Mouse (Mus musculus) lung, embryonic 16.5 days (tissue): Measurements from ENCODE around the gene Tff3. TPM values are rescaled to one million over a fixed set of nuclear protein-coding genes. Genes with fewer than 3 reads are reported as not detected.

Source experiments
- ATAC-seq: fragments of 200-750 bp; cut with Nextera tagmentation; 2 replicates; pipeline ENCODE4 v1.8.0; 2017; ENCODE audit warnings: low read depth, mild to moderate bottlenecking, moderate library complexity
- H3K27ac ChIP-seq: fragments of 300-500 bp; sonication (generic); 2 replicates; pipeline ENCODE4 v1.5.1; 2014; ENCODE audit warnings: mild to moderate bottlenecking, control low read depth, low read length
- H3K27me3 ChIP-seq: fragments of 300-500 bp; sonication (generic); 2 replicates; pipeline ENCODE4 v1.6.1; 2014; ENCODE audit warnings: low read depth, low read length, mixed read lengths; ENCODE audit not compliant: control insufficient read depth, insufficient read depth
- H3K36me3 ChIP-seq: fragments of 300-500 bp; sonication (generic); 2 replicates; pipeline ENCODE4 v1.6.1; 2014; ENCODE audit warnings: low read length; ENCODE audit not compliant: control insufficient read depth, insufficient read depth
- H3K4me1 ChIP-seq: fragments of 300-500 bp; sonication (generic); replicated peaks from 2 replicates; pipeline ENCODE4 v1.6.1; 2014; ENCODE audit warnings: low read length, mixed read lengths; ENCODE audit not compliant: control insufficient read depth, insufficient read depth
- H3K4me2 ChIP-seq: fragments of 300-500 bp; sonication (generic); 2 replicates; pipeline ENCODE4 v1.6.1; 2014; ENCODE audit warnings: low read depth, low read length, control low read depth
- H3K4me3 ChIP-seq: fragments of 300-500 bp; sonication (generic); 2 replicates; pipeline ENCODE4 v1.5.1; 2014; ENCODE audit warnings: mild to moderate bottlenecking, low read length, control low read depth
- H3K9ac ChIP-seq: fragments of 300-500 bp; sonication (generic); 2 replicates; pipeline ENCODE4 v1.6.1; 2014; ENCODE audit warnings: low read length, control low read depth
- H3K9me3 ChIP-seq: fragments of 300-500 bp; sonication (generic); 2 replicates; pipeline ENCODE4 v1.6.1; 2016; ENCODE audit warnings: low read length; ENCODE audit not compliant: control insufficient read depth
- WGBS: fragments of 180-500 bp; shearing (Covaris S2); extraction: QIAGEN DNeasy Blood & Tissue Kit; methylation state at CpG from one replicate; pipeline ENCODE4 v1.1.7; 2014; 5-methylcytosine and 5-hydroxymethylcytosine counted together
- polyA plus RNA-seq: library from polyadenylated mRNA; unstranded; fragments of >200 nt; fragmentation: Nextera tagmentation; extraction: Ambion mirVana; gene quantifications from 2 replicates; pipeline ENCODE4 v1.2.1, GENCODE M21; 2015

Tff3 gene
- polyA plus RNA-seq, 1 experiment from 2014 or later, result 0.58 TPM

DNA sequence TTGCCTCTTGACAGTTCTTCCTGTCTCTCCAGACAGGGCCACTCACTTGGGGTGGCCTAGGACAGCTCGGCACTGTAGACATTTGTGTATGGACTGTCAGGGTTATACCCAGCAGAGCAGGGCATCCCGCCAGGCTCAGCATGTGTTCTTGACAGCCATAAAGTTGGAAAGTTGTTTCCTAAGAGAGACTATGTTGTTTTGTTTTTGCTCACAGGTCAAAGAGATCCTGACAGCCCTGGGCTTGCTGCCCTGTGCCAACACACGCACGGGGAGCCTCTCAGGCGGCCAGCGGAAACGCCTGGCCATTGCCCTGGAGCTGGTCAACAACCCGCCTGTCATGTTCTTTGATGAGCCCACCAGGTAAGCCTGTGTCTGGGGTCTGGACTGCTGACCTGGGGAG lies 25.6 kb downstream of the Tff3 start:
- no peaks in the 10 kb centered on the region for H3K4me1 ChIP-seq
- H3K27ac ChIP-seq, result no peak overlapping the region
- no peaks in the 10 kb centered on the region for H3K27me3 ChIP-seq
- WGBS, result 73% methylated on average over 8 of the region's 8 CpGs
- H3K9me3 ChIP-seq, result no peaks in the 10 kb centered on the region
- no peak overlapping the region for H3K4me3 ChIP-seq
- no peak overlapping the region for H3K4me2 ChIP-seq
- no peak overlapping the region for H3K9ac ChIP-seq
- no peak for ATAC-seq
- no peaks in the 10 kb centered on the region for H3K36me3 ChIP-seq

DNA sequence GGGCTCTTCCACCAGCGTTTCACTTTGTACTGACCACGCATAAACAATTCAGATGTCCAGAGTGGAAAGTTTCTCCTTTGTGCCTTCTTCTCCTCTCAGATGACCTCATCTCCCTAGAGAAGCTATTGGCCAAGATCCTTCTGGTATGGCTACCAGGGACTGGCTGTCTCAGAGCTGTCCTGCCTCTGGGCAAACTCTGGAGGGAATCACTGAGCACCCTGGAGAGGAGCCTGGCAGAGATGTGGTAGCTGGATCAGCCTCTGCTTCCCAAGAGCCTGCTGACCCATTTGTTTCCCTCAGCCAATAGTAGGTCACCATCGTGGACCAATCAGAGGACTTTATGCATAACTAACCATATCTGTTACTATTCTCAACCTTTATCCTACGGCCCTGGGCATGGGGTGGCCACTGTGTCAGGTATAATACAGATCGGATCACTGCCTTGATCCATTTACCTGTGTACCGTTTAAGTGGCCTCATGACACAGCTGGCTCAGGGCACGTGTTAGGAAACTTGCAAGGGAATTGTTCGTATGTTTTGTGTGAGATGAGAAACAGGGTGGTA lies 26.4 kb downstream of the Tff3 start:
- no peaks in the 10 kb centered on the region for H3K4me1 ChIP-seq
- H3K9me3 ChIP-seq, result no peaks in the 10 kb centered on the region
- WGBS, result 86% methylated on average over 8 of the region's 8 CpGs
- no peak overlapping the region for H3K27ac ChIP-seq
- H3K4me3 ChIP-seq, result no peak overlapping the region
- no peak for ATAC-seq
- no peak overlapping the region for H3K4me2 ChIP-seq
- H3K27me3 ChIP-seq, result no peaks in the 10 kb centered on the region
- no peaks in the 10 kb centered on the region for H3K36me3 ChIP-seq
- H3K9ac ChIP-seq, result no peak overlapping the region

DNA sequence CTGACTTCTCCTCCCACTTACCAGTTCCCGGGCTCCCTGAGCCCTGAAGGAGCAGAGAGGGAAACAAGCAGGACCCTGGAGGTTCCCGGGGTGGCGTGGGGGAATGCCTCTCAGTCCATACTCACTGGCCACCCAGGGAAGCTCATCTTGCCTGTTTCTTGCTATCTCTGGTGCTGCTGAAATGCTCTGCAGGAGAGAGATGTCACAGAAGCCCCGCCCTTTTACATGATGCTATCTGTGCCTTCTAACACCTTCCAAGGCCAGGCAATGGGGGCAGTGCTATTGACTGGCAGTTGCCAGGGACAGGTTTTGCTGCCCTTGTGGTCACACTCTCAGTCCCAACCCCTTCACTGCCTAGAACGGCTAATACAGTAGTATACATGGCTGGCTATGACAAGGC lies 30.7 kb downstream of the Tff3 start:
- ATAC-seq, result no peak
- 61% methylated on average over 5 of the region's 5 CpGs for WGBS
- H3K36me3 ChIP-seq, result no peaks in the 10 kb centered on the region
- H3K4me2 ChIP-seq, result no peak overlapping the region
- no peak overlapping the region for H3K27ac ChIP-seq
- no peaks in the 10 kb centered on the region for H3K4me1 ChIP-seq
- no peak overlapping the region for H3K4me3 ChIP-seq
- H3K9me3 ChIP-seq, result no peaks in the 10 kb centered on the region
- no peak overlapping the region for H3K9ac ChIP-seq
- no peaks in the 10 kb centered on the region for H3K27me3 ChIP-seq

DNA sequence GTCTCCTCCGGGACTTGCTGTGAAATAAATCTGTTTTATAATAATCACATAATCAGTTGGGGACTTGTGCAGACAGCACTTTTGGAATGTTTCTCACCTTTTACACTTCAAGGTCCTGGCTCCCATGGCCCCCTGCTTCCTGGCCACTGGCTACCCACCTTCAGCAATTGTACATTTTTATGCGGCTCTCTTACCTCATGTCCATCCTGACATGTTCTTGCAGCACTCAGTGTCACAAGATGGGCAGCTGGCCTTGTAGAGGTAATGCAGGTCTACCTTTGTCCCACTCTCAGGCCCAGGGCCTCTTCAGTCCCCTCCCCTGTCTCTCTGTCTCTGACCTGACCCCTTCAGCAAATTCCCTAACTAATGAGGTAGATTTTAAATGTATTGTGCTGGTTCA lies 32.6 kb downstream of the Tff3 start:
- ATAC-seq, result no peak
- WGBS, result 92% methylated on average over 2 of the region's 2 CpGs
- Histone ChIP-seq H3K4me1 (no peaks in the 10 kb centered on the region), H3K4me2 (no peak overlapping the region), H3K27ac (no peak overlapping the region), H3K9me3 (peaks cover 4% of the 10 kb centered on the region; the same call in 1 of the 2 replicates), H3K27me3 (no peaks in the 10 kb centered on the region), H3K4me3 (no peak overlapping the region), H3K36me3 (0 out of 2 replicates have a peak, but pooled peaks cover 2% of the 10 kb centered on the region), H3K9ac (no peak overlapping the region)

DNA sequence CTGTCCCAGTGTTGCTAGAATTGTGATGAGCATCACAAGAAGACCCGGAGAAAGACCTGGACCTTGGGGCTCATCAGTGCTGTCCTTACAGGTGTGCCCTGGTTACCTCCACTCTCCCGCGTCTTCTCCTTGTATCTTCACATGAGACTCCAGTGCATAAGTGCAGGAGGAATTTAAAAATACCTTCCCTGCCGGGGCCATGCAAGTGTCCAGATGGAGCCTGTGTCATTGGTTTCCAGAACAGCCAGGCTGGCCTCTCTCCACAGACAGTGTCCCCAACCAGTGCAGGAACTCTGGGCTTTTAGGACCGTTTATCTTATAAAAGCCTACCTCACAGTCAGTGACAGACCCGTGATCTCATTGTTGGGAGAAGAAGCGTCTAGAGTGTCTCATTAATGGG lies 33.9 kb downstream of the Tff3 start:
- ATAC-seq, result no peak
- Histone ChIP-seq H3K27ac (no peak overlapping the region), H3K4me2 (no peak overlapping the region), H3K36me3 (0 out of 2 replicates have a peak, but pooled peaks cover 2% of the 10 kb centered on the region), H3K27me3 (no peaks in the 10 kb centered on the region), H3K9ac (no peak overlapping the region), H3K4me1 (peaks cover 1% of the 10 kb centered on the region), H3K9me3 (peaks cover 4% of the 10 kb centered on the region; the same call in 1 of the 2 replicates), H3K4me3 (no peak overlapping the region)
- WGBS, result 69% methylated on average over 7 of the region's 7 CpGs

DNA sequence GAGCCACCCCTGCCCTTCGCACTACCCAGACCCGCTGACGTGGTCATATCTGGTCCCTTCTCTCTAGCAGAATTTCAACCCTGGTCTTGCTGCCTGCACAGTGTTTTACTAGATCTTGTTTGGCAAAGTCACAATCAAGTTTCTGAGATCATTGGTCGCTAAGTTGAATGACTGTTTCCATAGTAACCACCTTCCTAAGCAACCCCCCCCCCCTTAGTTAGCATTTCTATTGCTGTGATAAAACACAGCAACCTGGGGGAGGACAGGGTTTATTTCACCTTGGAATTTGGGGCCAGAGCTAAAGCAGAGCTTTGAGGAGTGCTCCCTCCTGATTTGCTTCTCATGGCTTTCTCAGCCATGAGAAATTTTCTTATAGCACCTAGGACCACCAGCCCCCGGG lies 34.7 kb downstream of the Tff3 start:
- no peak overlapping the region for H3K4me2 ChIP-seq
- WGBS, result 65% methylated on average over 5 of the region's 5 CpGs

DNA sequence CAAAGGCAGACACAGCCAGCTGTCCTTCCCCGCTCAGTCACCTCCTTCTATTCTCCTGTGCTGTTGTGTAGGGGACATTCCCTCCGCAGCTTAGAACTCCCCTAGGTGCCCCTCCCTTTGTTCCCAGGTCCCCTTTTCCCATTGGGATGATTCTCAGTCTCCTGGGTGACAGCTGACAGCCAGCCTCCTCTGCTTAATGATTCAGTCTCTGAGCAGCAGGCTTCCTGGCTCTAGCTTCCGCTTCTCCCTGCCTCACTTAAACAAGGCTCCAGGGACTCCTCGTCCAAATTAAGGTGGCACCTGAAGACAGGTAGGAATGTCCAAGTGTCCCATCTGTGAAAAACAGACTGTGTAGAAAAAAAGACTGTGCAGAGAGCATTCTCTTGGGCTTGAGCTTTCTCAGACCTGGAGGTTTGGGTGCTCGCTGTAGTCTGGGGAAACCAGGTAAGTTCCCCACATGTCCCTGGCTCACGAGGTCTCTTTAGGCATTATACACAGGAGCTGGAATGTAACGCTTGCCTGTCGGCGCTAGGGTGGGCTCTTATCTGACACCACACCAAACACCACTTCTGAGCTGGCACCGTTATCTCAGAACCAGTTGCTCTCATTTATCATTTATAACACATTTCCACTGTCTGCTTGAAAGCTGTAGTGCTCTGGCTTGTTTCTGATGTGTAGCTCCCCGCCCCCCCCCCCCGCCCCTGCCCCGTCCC lies 38.3 kb downstream of the Tff3 start:
- H3K4me3 ChIP-seq, result no peak overlapping the region
- H3K27ac ChIP-seq, result no peak overlapping the region
- peaks cover 4% of the 10 kb centered on the region; the same call in 1 of the 2 replicates for H3K9me3 ChIP-seq
- H3K27me3 ChIP-seq, result no peaks in the 10 kb centered on the region
- WGBS, result 23% methylated on average over 13 of the region's 13 CpGs
- no peak overlapping the region for H3K9ac ChIP-seq
- 0 out of 2 replicates have a peak, but pooled peaks cover 2% of the 10 kb centered on the region for H3K36me3 ChIP-seq
- no peak for ATAC-seq
- H3K4me1 ChIP-seq, result peaks cover 24% of the 10 kb centered on the region
- H3K4me2 ChIP-seq, result no peak overlapping the region

More for the DNA sequence above, 34.7 kb downstream of the Tff3 start:
- no peak for ATAC-seq
- H3K27me3 ChIP-seq, result no peaks in the 10 kb centered on the region
- peaks cover 9% of the 10 kb centered on the region for H3K4me1 ChIP-seq
- no peak overlapping the region for H3K9ac ChIP-seq
- H3K27ac ChIP-seq, result no peak overlapping the region
- H3K36me3 ChIP-seq, result 0 out of 2 replicates have a peak, but pooled peaks cover 2% of the 10 kb centered on the region
- H3K9me3 ChIP-seq, result peaks cover 4% of the 10 kb centered on the region; the same call in 1 of the 2 replicates
- H3K4me3 ChIP-seq, result no peak overlapping the region

DNA sequence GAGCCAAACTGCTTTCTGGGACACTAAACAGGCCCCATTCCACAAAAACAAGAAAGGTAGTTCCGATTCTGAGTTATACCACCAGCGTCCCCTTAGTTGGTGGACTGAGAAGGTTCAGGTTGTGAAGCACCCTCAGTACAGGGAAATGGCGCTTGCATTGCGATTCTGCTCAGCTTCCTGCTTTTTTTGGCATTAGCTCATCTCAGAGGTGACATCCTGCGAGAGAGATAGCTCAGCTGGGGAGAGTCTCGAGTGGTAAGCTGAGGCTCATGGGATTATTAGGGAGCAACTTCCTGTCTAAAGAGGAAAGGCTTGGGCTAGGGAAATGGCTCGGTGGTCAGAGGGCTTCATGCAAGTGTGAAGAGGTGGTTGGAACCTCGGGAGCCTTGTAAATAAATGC lies 39.6 kb downstream of the Tff3 start:
- no peak overlapping the region for H3K9ac ChIP-seq
- peaks cover 4% of the 10 kb centered on the region; the same call in 1 of the 2 replicates for H3K9me3 ChIP-seq
- no peak overlapping the region for H3K4me3 ChIP-seq
- peak; percentile 52; the same call in 1 of the 2 replicates for ATAC-seq
- H3K4me2 ChIP-seq, result no peak overlapping the region
- H3K4me1 ChIP-seq, result peaks cover 24% of the 10 kb centered on the region
- H3K27ac ChIP-seq, result no peak overlapping the region
- 34% methylated on average over 8 of the region's 8 CpGs for WGBS
- H3K36me3 ChIP-seq, result 0 out of 2 replicates have a peak, but pooled peaks cover 2% of the 10 kb centered on the region
- H3K27me3 ChIP-seq, result no peaks in the 10 kb centered on the region

DNA sequence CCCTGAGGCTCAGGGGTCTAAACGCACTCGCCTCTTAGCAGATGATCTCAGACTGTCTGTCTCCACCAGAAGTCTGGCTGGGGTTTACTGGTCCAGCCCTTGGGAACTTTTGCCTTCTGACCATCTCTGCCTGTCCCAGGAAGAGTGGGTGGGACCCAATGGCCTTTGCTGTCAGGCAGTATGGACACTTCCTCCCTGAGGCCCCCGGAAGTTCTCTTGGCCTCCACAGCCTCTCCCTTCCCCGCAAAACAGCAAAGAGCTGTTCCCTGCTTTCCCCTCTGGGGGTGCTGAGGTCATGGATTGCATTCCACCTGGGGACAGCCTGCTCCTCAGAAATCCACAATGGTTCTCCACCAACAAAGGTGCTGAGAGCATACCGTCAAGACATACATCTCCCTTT lies 40.7 kb downstream of the Tff3 start:
- no peak for ATAC-seq

More for the DNA sequence above, 40.7 kb downstream of the Tff3 start:
- Histone ChIP-seq H3K27ac (no peak overlapping the region), H3K36me3 (0 out of 2 replicates have a peak, but pooled peaks cover 2% of the 10 kb centered on the region), H3K27me3 (no peaks in the 10 kb centered on the region), H3K4me1 (peaks cover 24% of the 10 kb centered on the region), H3K4me3 (no peak overlapping the region), H3K9me3 (peaks cover 4% of the 10 kb centered on the region; the same call in 1 of the 2 replicates), H3K4me2 (no peak overlapping the region), H3K9ac (no peak overlapping the region)
- WGBS, result 36% methylated on average over 5 of the region's 5 CpGs
